Mouse (Mus musculus) left cerebral cortex, adult 18-20 months (tissue): ENCODE data around the gene Pop4. TPM values are rescaled to one million over a fixed set of nuclear protein-coding genes. Genes with fewer than 3 reads are reported as not detected.

Experiments used
- DNase-seq, 2 experiments: peaks; one replicate each; pipeline ENCODE4 v3.0.0; 2021 to 2022; ENCODE audit warnings: low spot score in 2 of 2, mixed read lengths in 1 of 2
- total RNA-seq, 2 experiments: library from RNA; stranded (reverse); gene quantifications; 2 replicates each; pipeline ENCODE4 v1.2.3; 2021

Pop4 gene
- total RNA-seq, 2 experiments from 2014 or later: 18.9 to 23.6 TPM

DNA sequence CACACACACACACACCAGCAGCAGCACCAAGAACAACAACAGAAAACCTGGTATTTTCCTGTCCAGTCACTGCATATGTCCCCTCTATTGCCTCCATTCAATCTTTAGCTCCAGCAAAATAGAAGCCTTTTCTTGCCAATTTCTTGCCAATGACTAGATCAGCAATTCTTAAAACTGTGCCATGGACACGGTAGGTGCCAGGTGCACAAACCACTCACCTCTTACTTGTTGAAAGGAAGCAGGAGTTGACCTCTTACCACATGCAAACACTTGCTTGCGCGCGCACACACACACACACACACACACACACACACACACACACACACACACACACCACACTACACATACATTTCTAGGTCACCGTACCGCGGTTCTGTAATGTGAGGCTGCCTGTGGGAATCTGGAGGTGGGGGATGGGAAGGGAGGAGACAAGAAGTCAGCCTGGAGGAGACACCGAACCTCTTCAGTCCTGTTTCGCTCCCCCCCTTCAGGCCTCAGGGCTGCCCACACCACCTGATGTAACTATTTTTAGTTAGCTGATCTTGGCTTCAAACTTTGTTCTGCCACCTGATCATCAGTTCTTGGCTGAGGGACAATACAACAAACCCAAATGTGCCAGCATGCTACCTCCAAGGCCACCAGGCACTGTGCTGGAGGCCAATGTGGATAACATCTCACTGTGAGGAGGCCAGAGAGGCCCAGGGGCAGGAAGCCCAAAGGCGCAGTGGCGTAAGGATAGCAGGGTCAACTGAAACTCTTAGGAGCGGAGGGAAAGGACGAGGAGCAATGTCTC lies 46.5 kb downstream of the Pop4 start:
- no peak for DNase-seq

- no peak for DNase-seq
Measured at GRCm38 (mm10) chr7:38220866-38221265, 50.4 kb downstream of the Pop4 start.

GRCm38 (mm10) chr7:38219526-38219925 lies 51.7 kb downstream of the Pop4 start:
- DNase-seq: no peak

GRCm38 (mm10) chr7:38218631-38219367 lies 52.4 kb downstream of the Pop4 start:
- no peak for DNase-seq

DNA sequence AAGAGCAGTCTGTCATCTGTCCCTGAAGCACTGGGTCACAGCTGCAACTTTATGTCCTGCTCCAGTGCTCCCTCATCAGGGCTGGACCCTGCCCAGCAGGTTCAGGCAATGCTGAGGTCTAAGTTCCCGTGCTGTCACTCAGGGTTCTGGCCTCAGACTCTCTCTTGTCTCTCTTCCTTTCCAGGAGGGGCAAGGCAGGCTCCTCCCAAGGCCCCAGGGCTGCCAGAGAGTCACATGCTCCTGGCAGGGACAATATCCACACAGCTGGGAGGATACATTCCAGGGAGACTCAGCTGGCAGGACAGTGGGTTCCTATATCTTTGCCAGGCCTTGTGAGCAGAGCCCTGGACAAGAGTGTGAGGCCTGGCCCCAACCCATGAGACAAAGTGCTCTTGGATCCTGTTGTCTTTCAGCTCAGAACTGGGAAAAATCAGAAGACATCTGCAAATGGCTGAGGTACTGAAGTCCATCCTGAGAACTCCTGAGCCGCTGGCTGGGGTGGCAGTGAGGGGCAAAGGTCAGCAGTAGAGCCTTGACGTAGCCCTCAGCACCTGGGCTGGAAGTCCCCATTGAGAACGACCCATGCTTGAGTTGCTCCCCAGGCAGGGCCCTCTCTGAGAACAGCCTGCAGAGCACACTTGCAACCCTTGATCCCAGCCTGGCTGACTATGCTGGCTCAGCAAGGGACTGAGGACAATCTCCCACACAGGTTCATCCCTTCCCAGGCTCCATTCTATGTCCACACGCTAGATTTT lies 53.6 kb downstream of the Pop4 start:
- peak; percentile 62 to 70 for DNase-seq

GRCm38 (mm10) chr7:38215697-38216096 lies 55.5 kb downstream of the Pop4 start:
- no peak for DNase-seq

GRCm38 (mm10) chr7:38215281-38215680 lies 55.9 kb downstream of the Pop4 start:
- no peak for DNase-seq

DNA sequence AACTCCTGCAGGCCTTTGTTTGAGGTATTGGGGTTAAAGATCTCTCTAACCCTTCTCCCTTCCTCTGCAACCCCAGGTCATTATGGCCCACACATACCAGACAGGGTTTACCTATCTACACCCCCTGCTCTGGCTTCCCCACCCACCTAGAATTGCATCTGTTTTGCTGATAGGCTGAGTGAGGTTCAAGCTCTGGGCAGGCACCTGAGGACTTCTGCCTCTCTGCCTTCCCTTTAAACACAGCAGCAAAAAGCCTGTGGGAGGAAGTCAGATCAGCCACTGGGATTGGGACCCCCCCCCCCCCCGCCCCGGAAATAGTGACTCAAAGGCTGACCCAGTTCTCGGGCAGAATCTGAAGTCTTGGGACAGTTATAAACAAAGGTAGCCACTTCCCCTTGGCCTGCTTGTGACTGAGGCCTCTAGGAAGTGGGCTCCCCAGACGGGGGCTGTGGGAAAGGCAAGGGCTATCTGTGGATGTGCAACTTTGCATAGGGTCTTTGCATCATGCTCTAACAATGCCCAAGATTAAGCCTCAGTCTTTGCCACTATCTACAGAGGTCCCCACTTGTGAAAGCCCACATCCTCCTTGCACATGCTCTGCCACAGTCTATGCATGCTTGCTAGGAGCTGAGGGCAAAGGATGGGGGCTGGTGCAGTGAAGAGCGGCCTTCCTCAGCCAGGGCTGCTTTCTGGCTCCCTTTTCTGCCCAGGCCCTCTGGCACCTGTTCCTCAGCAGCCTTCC lies 56.6 kb downstream of the Pop4 start:
- no peak for DNase-seq

GRCm38 (mm10) chr7:38212651-38213062 lies 58.6 kb downstream of the Pop4 start:
- no peak for DNase-seq

Other genes starting within 250 kb of the Pop4 start
- 10 to 100 TPM; 50.5 to 51.0 TPM for gene Uri1, start 247.9 kb downstream of the Pop4 start, total RNA-seq
- gene Ccne1, start 163.9 kb downstream of the Pop4 start, total RNA-seq: 10 to 100 TPM; 16.7 to 22.8 TPM
- 10 to 100 TPM; 24.5 to 26.3 TPM for gene 1600014C10Rik, start 88.2 kb downstream of the Pop4 start, total RNA-seq
- 1 to 10 TPM; 1.5 to 1.7 TPM for gene Plekhf1, start 43.4 kb downstream of the Pop4 start, total RNA-seq